Mouse (Mus musculus) heart, adult 2 months (tissue): ENCODE measurements around the gene Fshb. TPM values are rescaled to one million over a fixed set of nuclear protein-coding genes. Genes with fewer than 3 reads are reported as not detected.
A peak's percentile ranks its signal among the peaks of the same experiment; 100 is the strongest.

Experiments
- DNase-seq, 2 experiments: peaks; one replicate each; pipeline ENCODE4 v3.0.0; 2021
- H3K27ac ChIP-seq: fragments of 200-600 bp; 2 replicates; pipeline ENCODE4 v1.8.1; 2022
- H3K27me3 ChIP-seq: fragments of 200-500 bp; 2 replicates; pipeline ENCODE4 v1.6.1; 2012; ENCODE audit warnings: mild to moderate bottlenecking, low read length, inconsistent platforms, mixed read lengths; ENCODE audit not compliant: control insufficient read depth, insufficient read depth
- H3K36me3 ChIP-seq: fragments of 200-500 bp; 2 replicates; pipeline ENCODE4 v1.6.1; 2012; ENCODE audit warnings: low read length, inconsistent platforms; ENCODE audit not compliant: control insufficient read depth, insufficient read depth
- H3K4me1 ChIP-seq: fragments of 200-500 bp; 2 replicates; pipeline ENCODE4 v1.6.1; 2011; ENCODE audit warnings: low read length; ENCODE audit not compliant: control insufficient read depth, insufficient read depth
- H3K4me3 ChIP-seq: fragments of 200-600 bp; 2 replicates; pipeline ENCODE4 v1.8.1; 2022
- H3K79me2 ChIP-seq: fragments of 200-500 bp; replicated peaks from 2 replicates; pipeline ENCODE4 v1.6.1; 2012; ENCODE audit warnings: mild to moderate bottlenecking, inconsistent platforms, low read length, moderate library complexity, mixed read lengths; ENCODE audit not compliant: control insufficient read depth, insufficient read depth
- H3K9ac ChIP-seq: fragments of 200-500 bp; 2 replicates; pipeline ENCODE4 v1.6.1; 2012; ENCODE audit warnings: low read depth, mild to moderate bottlenecking, control low read depth, inconsistent platforms, low read length, mixed read lengths
- CTCF ChIP-seq: fragments of 200-600 bp; IDR thresholded peaks from 2 replicates; pipeline ENCODE4 v1.8.1; 2022; ENCODE audit warnings: antibody characterized with exemption, mild to moderate bottlenecking, moderate library complexity
- EP300 ChIP-seq: fragments of 200-500 bp; IDR thresholded peaks from 2 replicates; pipeline ENCODE4 v1.6.1; 2011; ENCODE audit warnings: low read depth, low read length, control low read depth; ENCODE audit not compliant: insufficient read depth
- POLR2A ChIP-seq: fragments of 200-500 bp; IDR thresholded peaks from 2 replicates; pipeline ENCODE4 v1.6.1; 2011; ENCODE audit warnings: mild to moderate bottlenecking, low read depth, low read length, control low read depth; ENCODE audit not compliant: insufficient read depth
- WGBS: fragments of 180-500 bp; shearing (Covaris S2); methylation state at CpG from one replicate; pipeline ENCODE4 v1.1.7; 2018; 5-methylcytosine and 5-hydroxymethylcytosine counted together
- intact Hi-C: fragments of 180-260 bp; cut with DNase I; formaldehyde crosslinking; loops from one replicate; pipeline ENCODE4 v1.15.1; 2025
- long read RNA-seq: library from polyadenylated mRNA; stranded (forward); transcript quantifications from one replicate; pipeline ENCODE4 v2.0.0, GENCODE M21; 2021
- polyA plus RNA-seq: library from polyadenylated mRNA; depleted of rRNA; stranded (reverse); fragments of >200 nt; gene quantifications from 2 replicates; pipeline ENCODE4 v1.2.3, GENCODE M21; 2012; rRNA removed
- total RNA-seq, 2 experiments: library from RNA; stranded (reverse); gene quantifications; 2 replicates each; pipeline ENCODE4 v1.2.3; 2021

Gene Fshb
- total RNA-seq, result not detected
- polyA plus RNA-seq, result not detected in 2 replicates
- long read RNA-seq, result 0 reads

- no peak for TF ChIP-seq EP300
- no peak for TF ChIP-seq CTCF
- TF ChIP-seq POLR2A, result no peak
- Histone ChIP-seq H3K4me1 (no peaks in the 10 kb centered on the region), H3K27ac (no peak within 1 kb of the TSS), H3K4me3 (no peak within 1 kb of the TSS), H3K36me3 (no peaks in the 10 kb centered on the region), H3K79me2 (no peaks in the 10 kb centered on the region), H3K9ac (no peak within 1 kb of the TSS), H3K27me3 (no peaks in the 10 kb centered on the region)
- intact Hi-C loops, result no loop called here
- 69% methylated on average over 4 of the region's 4 CpGs for WGBS
- no peak for DNase-seq
Measured at GRCm38 (mm10) chr2:107059556-107059955, at the start of gene Fshb. Fshb (minus strand) TSS chr2:107059656.

GRCm38 (mm10) chr2:107084256-107084655 lies 24.8 kb upstream of the Fshb start:
- 49% methylated on average over 2 of the region's 2 CpGs for WGBS
- Histone ChIP-seq H3K9ac (no peak overlapping the region), H3K36me3 (no peaks in the 10 kb centered on the region), H3K4me3 (no peak overlapping the region), H3K79me2 (no peaks in the 10 kb centered on the region), H3K27ac (no peak overlapping the region), H3K27me3 (no peaks in the 10 kb centered on the region), H3K4me1 (no peaks in the 10 kb centered on the region)
- no peak for DNase-seq
- no peak for TF ChIP-seq POLR2A
- intact Hi-C loops, result no loop called here

- H3K9ac ChIP-seq, result no peak overlapping the region
- no peak overlapping the region; the same call in 1 of the 2 replicates for H3K4me3 ChIP-seq
- no peaks in the 10 kb centered on the region for H3K36me3 ChIP-seq
- H3K27me3 ChIP-seq, result no peaks in the 10 kb centered on the region
- DNase-seq, result no peak
- intact Hi-C loops, result loop anchor here (2.0 kb wide), 1 partner anchor 786 kb away; no protein-coding TSS in a partner anchor
- no peak overlapping the region for H3K27ac ChIP-seq
- 45% methylated on average over 14 of the region's 14 CpGs for WGBS
- no peaks in the 10 kb centered on the region for H3K4me1 ChIP-seq
- no peaks in the 10 kb centered on the region for H3K79me2 ChIP-seq
- no peak for TF ChIP-seq EP300
- TF ChIP-seq POLR2A, result no peak
- peak; percentile 73 for TF ChIP-seq CTCF
Measured at GRCm38 (mm10) chr2:107083071-107083885, 23.8 kb upstream of the Fshb start.

- no peaks in the 10 kb centered on the region for H3K4me1 ChIP-seq
- H3K4me3 ChIP-seq, result no peak overlapping the region
- H3K79me2 ChIP-seq, result no peaks in the 10 kb centered on the region
- intact Hi-C loops, result no loop called here
- no peak overlapping the region for H3K27ac ChIP-seq
- no peak for DNase-seq
- no peaks in the 10 kb centered on the region for H3K27me3 ChIP-seq
- 45% methylated on average over 2 of the region's 2 CpGs for WGBS
- H3K9ac ChIP-seq, result no peak overlapping the region
- H3K36me3 ChIP-seq, result no peaks in the 10 kb centered on the region
- TF ChIP-seq POLR2A (no peak), CTCF (no peak), EP300 (no peak)
Measured at GRCm38 (mm10) chr2:107063260-107063659, 3.8 kb upstream of the Fshb start.

GRCm38 (mm10) chr2:107045955-107046354 lies 13.5 kb downstream of the Fshb start:
- Histone ChIP-seq H3K9ac (no peak overlapping the region), H3K4me1 (no peaks in the 10 kb centered on the region), H3K27me3 (no peaks in the 10 kb centered on the region), H3K79me2 (no peaks in the 10 kb centered on the region), H3K4me3 (no peak overlapping the region), H3K36me3 (no peaks in the 10 kb centered on the region), H3K27ac (no peak overlapping the region)
- intact Hi-C loops, result no loop called here
- TF ChIP-seq EP300 (no peak), CTCF (no peak), POLR2A (no peak)
- no peak for DNase-seq

- no peaks in the 10 kb centered on the region for H3K4me1 ChIP-seq
- DNase-seq, result no peak
- no peak overlapping the region for H3K9ac ChIP-seq
- H3K27me3 ChIP-seq, result no peaks in the 10 kb centered on the region
- H3K79me2 ChIP-seq, result no peaks in the 10 kb centered on the region
- no peak overlapping the region for H3K27ac ChIP-seq
- H3K36me3 ChIP-seq, result no peaks in the 10 kb centered on the region
- TF ChIP-seq POLR2A (no peak), CTCF (no peak), EP300 (no peak)
- 70% methylated on average over 4 of the region's 4 CpGs for WGBS
- intact Hi-C loops, result no loop called here
- H3K4me3 ChIP-seq, result no peak overlapping the region
Measured at GRCm38 (mm10) chr2:107040816-107041215, 18.6 kb downstream of the Fshb start.
